Mouse (Mus musculus): Measurements from ENCODE around the gene Gm13083. TPM values are rescaled to one million over a fixed set of nuclear protein-coding genes. Genes with fewer than 3 reads are reported as not detected.

The Gm13083 gene
- polyA plus RNA-seq (2015; fragmentation: Nextera tagmentation; extraction: Ambion mirVana) = not detected in 2 replicates

GRCm38 (mm10) chr4:143614703-143615102 lies at the start of gene Gm13083:
Gm13083 (plus strand) TSS chr4:143615003.

GRCm38 (mm10) chr4:143657146-143657545 lies 42.3 kb downstream of the Gm13083 start, which contains the start of gene Gm13088:
Gm13088 (minus strand) TSS chr4:143657246.

Other genes with a start within 250 kb of the Gm13083 start
- not detected in 2 replicates for gene Pramel1, start 220.6 kb upstream of the Gm13083 start, polyA plus RNA-seq (2015; fragmentation: Nextera tagmentation; extraction: Ambion mirVana)
- gene Pramef8, start 202.6 kb upstream of the Gm13083 start, polyA plus RNA-seq (2015; fragmentation: Nextera tagmentation; extraction: Ambion mirVana) = 6.9 and 9.2 TPM in 2 replicates
- gene Oog4, start 164.7 kb upstream of the Gm13083 start, polyA plus RNA-seq (2015; fragmentation: Nextera tagmentation; extraction: Ambion mirVana) = not detected in 2 replicates
- gene Gm13043, start 103.7 kb upstream of the Gm13083 start, polyA plus RNA-seq (2015; fragmentation: Nextera tagmentation; extraction: Ambion mirVana) = not detected in 2 replicates
- not detected in 2 replicates for gene Gm13040, start 79.0 kb upstream of the Gm13083 start, polyA plus RNA-seq (2015; fragmentation: Nextera tagmentation; extraction: Ambion mirVana)
- not detected in 2 replicates for gene BC080695, start 63.3 kb upstream of the Gm13083 start, polyA plus RNA-seq (2015; fragmentation: Nextera tagmentation; extraction: Ambion mirVana)
- not detected in 2 replicates for gene Gm13057, start 63.3 kb upstream of the Gm13083 start, polyA plus RNA-seq (2015; fragmentation: Nextera tagmentation; extraction: Ambion mirVana)
- not detected in 2 replicates for gene Gm13088, start 42.2 kb downstream of the Gm13083 start, polyA plus RNA-seq (2015; fragmentation: Nextera tagmentation; extraction: Ambion mirVana)
- gene Gm13089, start 87.7 kb downstream of the Gm13083 start, polyA plus RNA-seq (2015; fragmentation: Nextera tagmentation; extraction: Ambion mirVana) = not detected in 2 replicates
- not detected in 2 replicates for gene Gm13078, start 104.5 kb downstream of the Gm13083 start, polyA plus RNA-seq (2015; fragmentation: Nextera tagmentation; extraction: Ambion mirVana)
- not detected in 2 replicates for gene Gm13023, start 174.3 kb downstream of the Gm13083 start, polyA plus RNA-seq (2015; fragmentation: Nextera tagmentation; extraction: Ambion mirVana)
- gene Gm13084, start 201.1 kb downstream of the Gm13083 start, polyA plus RNA-seq (2015; fragmentation: Nextera tagmentation; extraction: Ambion mirVana) = not detected in 2 replicates
- not detected in 2 replicates for gene Gm13103, start 231.5 kb downstream of the Gm13083 start, polyA plus RNA-seq (2015; fragmentation: Nextera tagmentation; extraction: Ambion mirVana)

Measured in urinary bladder, postnatal 0 days (tissue).